Mouse (Mus musculus) heart, adult 2 months (tissue): ENCODE results near the gene Ncbp2.

Experiments used
- CTCF ChIP-seq: fragments of 200-600 bp; IDR thresholded peaks from 2 replicates; pipeline ENCODE4 v1.8.1; 2022; ENCODE audit warnings: antibody characterized with exemption, mild to moderate bottlenecking, moderate library complexity
- POLR2A ChIP-seq: fragments of 200-500 bp; IDR thresholded peaks from 2 replicates; pipeline ENCODE4 v1.6.1; 2011; ENCODE audit warnings: mild to moderate bottlenecking, low read depth, low read length, control low read depth; ENCODE audit not compliant: insufficient read depth

GRCm38 (mm10) chr16:31993195-31993594, 44.9 kb downstream of the Ncbp2 start:
- TF ChIP-seq POLR2A: no peak
- TF ChIP-seq CTCF: no peak
